9 mouse cellular contexts compared by ENCODE assay signal in genomic region chr9:15045084-15045669, GRCm38 (mm10). TPM values are rescaled to one million over a fixed set of nuclear protein-coding genes. Genes with fewer than 3 reads are reported as not detected.
DNase-seq lines count a peak whose midpoint lies in the region; ATAC-seq and TF ChIP-seq lines count a peak whose summit lies in the region.
"Had no signal": no experiment of that assay in that cellular context is flagged by ENCODE, and none has a peak within 500 bp of the region (broad histone marks: within the 10 kb centered on the region; RNA-seq: fewer than 3 reads in every experiment).

Gene Panx1, minus strand, starts transcription at chr9:15045478.

- TF ChIP-seq EP300 in liver, embryonic 14.5 days (IDR thresholded peaks at IDR 0.05; ENCODE audit: low read depth), result no peak

- H3K4me2 ChIP-seq in heart, embryonic 14.5 days (ENCODE audit: low read length), result peak within 1 kb of the TSS; percentile 92
- peak within 1 kb of the TSS; percentile 90 for H3K4me2 ChIP-seq in kidney, postnatal 0 days (ENCODE audit: low read length)
- peak within 1 kb of the TSS; percentile 56 for H3K4me2 ChIP-seq in liver, embryonic 14.5 days (ENCODE audit: low read depth)
- peak within 1 kb of the TSS; percentile 76 for H3K4me2 ChIP-seq in stomach, embryonic 15.5 days

- no peaks in the 10 kb centered on the region for H3K36me3 ChIP-seq in heart, embryonic 14.5 days (ENCODE audit: control insufficient read depth, insufficient read depth, low read length)
- no peaks in the 10 kb centered on the region for H3K36me3 ChIP-seq in kidney, postnatal 0 days (ENCODE audit: insufficient read depth, low read length)
- H3K36me3 ChIP-seq in liver, embryonic 14.5 days (replicated peaks; ENCODE audit: control insufficient read depth, insufficient read depth, low read depth), result no peaks in the 10 kb centered on the region
- no peaks in the 10 kb centered on the region for H3K36me3 ChIP-seq in stomach, embryonic 15.5 days
- H3K36me3 ChIP-seq: G1E had no signal

- no peaks in the 10 kb centered on the region for H3K9me3 ChIP-seq in heart, embryonic 14.5 days (ENCODE audit: control insufficient read depth, low read length)
- H3K9me3 ChIP-seq in kidney, postnatal 0 days (replicated peaks; ENCODE audit: low read length), result no peaks in the 10 kb centered on the region
- no peaks in the 10 kb centered on the region for H3K9me3 ChIP-seq in liver, embryonic 14.5 days (ENCODE audit: control insufficient read depth, low read length)
- no peaks in the 10 kb centered on the region for H3K9me3 ChIP-seq in stomach, embryonic 15.5 days
- H3K9me3 ChIP-seq: G1E had no signal

- peak; percentile 62 for ATAC-seq in heart, embryonic 14.5 days (ENCODE audit: insufficient number of reproducible peaks, insufficient read depth, low FRiP score, low read depth)
- peak; percentile 81 for ATAC-seq in kidney, postnatal 0 days (replicated peaks; ENCODE audit: low FRiP score, low read depth)
- peak; percentile 64 for ATAC-seq in liver, embryonic 14.5 days (ENCODE audit: insufficient read depth)
- ATAC-seq in stomach, embryonic 15.5 days (ENCODE audit: insufficient read depth, low FRiP score, low read depth), result peak; percentile 81

- H3K27me3 ChIP-seq in heart, embryonic 14.5 days (ENCODE audit: control insufficient read depth, insufficient read depth, low read length), result no peaks in the 10 kb centered on the region
- no peaks in the 10 kb centered on the region for H3K27me3 ChIP-seq in kidney, postnatal 0 days (ENCODE audit: insufficient read depth, low read length)
- H3K27me3 ChIP-seq in liver, embryonic 14.5 days (ENCODE audit: control insufficient read depth, insufficient read depth, low read length), result peaks cover 7% of the 10 kb centered on the region
- H3K27me3 ChIP-seq in stomach, embryonic 15.5 days (replicated peaks), result no peaks in the 10 kb centered on the region

- under 1% methylated on average over 68 of the region's 68 CpGs for WGBS in heart, embryonic 14.5 days
- WGBS in kidney, postnatal 0 days, result under 1% methylated on average over 64 of the region's 68 CpGs
- WGBS in liver, embryonic 14.5 days (ENCODE audit: insufficient replicate concordance), result under 1% methylated on average over 68 of the region's 68 CpGs
- under 1% methylated on average over 67 of the region's 68 CpGs for WGBS in stomach, embryonic 15.5 days

- H3K9ac ChIP-seq in heart, embryonic 14.5 days (ENCODE audit: low read length), result peak within 1 kb of the TSS; percentile 84
- peak within 1 kb of the TSS; percentile 86 for H3K9ac ChIP-seq in kidney, postnatal 0 days (ENCODE audit: low read depth, low read length)
- peak within 1 kb of the TSS; percentile 50 for H3K9ac ChIP-seq in liver, embryonic 14.5 days (replicated peaks)
- H3K9ac ChIP-seq in stomach, embryonic 15.5 days, result peak within 1 kb of the TSS; percentile 69

- no peaks in the 10 kb centered on the region for H3K4me1 ChIP-seq in embryonic fibroblast, embryonic 13.5 days (ENCODE audit: control insufficient read depth, insufficient read depth, low read length)
- peaks cover 6 to 15% of the 10 kb centered on the region in 2 experiments; a peak in 3 of 4 replicates for H3K4me1 ChIP-seq in heart, embryonic 14.5 days (ENCODE audit: control insufficient read depth in 2 of 2, insufficient read depth in 2 of 2, low read length in 2 of 2)
- peaks cover 5% of the 10 kb centered on the region; the same call in 1 of the 2 replicates for H3K4me1 ChIP-seq in kidney, postnatal 0 days (replicated peaks; ENCODE audit: insufficient read depth, low read length)
- H3K4me1 ChIP-seq in liver, embryonic 14.5 days (replicated peaks; ENCODE audit: control insufficient read depth in 2 of 2, insufficient read depth in 2 of 2, low read length in 1 of 2), result peaks cover 0 to 4% of the 10 kb centered on the region in 2 experiments; a peak in 2 of 4 replicates
- H3K4me1 ChIP-seq in stomach, embryonic 15.5 days, result peaks cover 11% of the 10 kb centered on the region; the same call in 1 of the 2 replicates

- no peak for TF ChIP-seq CTCF in embryonic fibroblast, embryonic 13.5 days (IDR thresholded peaks at IDR 0.05; ENCODE audit: borderline replicate concordance, insufficient read depth, low read length)
- TF ChIP-seq CTCF in kidney, postnatal 0 days (IDR thresholded peaks at IDR 0.05; ENCODE audit: low read depth), result no peak
- no peak for TF ChIP-seq CTCF in liver, embryonic 14.5 days (IDR thresholded peaks at IDR 0.05; ENCODE audit: low read depth)

- TF ChIP-seq POLR2A in embryonic fibroblast, embryonic 13.5 days (IDR thresholded peaks at IDR 0.05; ENCODE audit: low read depth, low read length), result no peak; the same call in 1 of the 2 replicates

- DNase-seq in cerebellum, postnatal 10 days, result peak; percentile 79 to 85
- DNase-seq in cerebellum, adult 9-11 months, result no peak
- peak; percentile 88 for DNase-seq in kidney, postnatal 0 days (ENCODE audit: low spot score)
- no peak for DNase-seq in liver, embryonic 14.5 days (ENCODE audit: low read depth in 3 of 3, low spot score in 3 of 3)
- peak; percentile 83 for DNase-seq in neural tube, embryonic 10.5 days (ENCODE audit: extremely low spot score, low spot score)

- H3K27ac ChIP-seq in embryonic fibroblast, embryonic 13.5 days (ENCODE audit: insufficient read depth, low read length), result peak within 1 kb of the TSS; percentile 4; the same call in 1 of the 2 replicates
- H3K27ac ChIP-seq in heart, embryonic 14.5 days (replicated peaks in 1 of 2; ENCODE audit: control insufficient read depth in 1 of 2, insufficient read depth in 1 of 2, low read depth in 2 of 2, low read length in 2 of 2), result peak within 1 kb of the TSS; percentile 62 to 74
- H3K27ac ChIP-seq in kidney, postnatal 0 days, result peak within 1 kb of the TSS; percentile 73
- H3K27ac ChIP-seq in liver, embryonic 14.5 days, result no peak within 1 kb of the TSS
- H3K27ac ChIP-seq in stomach, embryonic 15.5 days, result peak within 1 kb of the TSS; percentile 92

- peak within 1 kb of the TSS; percentile 91 for H3K4me3 ChIP-seq in embryonic fibroblast, embryonic 13.5 days (ENCODE audit: insufficient read depth, low read length)
- H3K4me3 ChIP-seq in heart, embryonic 14.5 days (ENCODE audit: control insufficient read depth in 1 of 2, insufficient read depth in 1 of 2, low read depth in 1 of 2, low read length in 2 of 2), result peak within 1 kb of the TSS; percentile 84 to 89
- peak within 1 kb of the TSS; percentile 77 for H3K4me3 ChIP-seq in kidney, postnatal 0 days (replicated peaks; ENCODE audit: low read depth, low read length)
- H3K4me3 ChIP-seq in liver, embryonic 14.5 days (ENCODE audit: insufficient read depth in 1 of 2, low read depth in 2 of 2, low read length in 2 of 2), result peak within 1 kb of the TSS; percentile 43 to 63
- peak within 1 kb of the TSS; percentile 86 for H3K4me3 ChIP-seq in stomach, embryonic 15.5 days (replicated peaks)

RNA-seq across cellular contexts. Expression of gene Panx1, which starts in this region (rescaled TPM):
- 21.1 and 24.2 TPM in 2 replicates for polyA plus RNA-seq in embryonic fibroblast, embryonic 13.5 days (2011; ENCODE audit: insufficient read length, low read depth, missing spikeins)
- 24.9 and 26.1 TPM in 2 replicates for polyA plus RNA-seq in heart, embryonic 14.5 days (2014; fragmentation: Nextera tagmentation; extraction: Ambion mirVana)
- 29.9 and 37.3 TPM in 2 replicates for polyA plus RNA-seq in kidney, postnatal 0 days (2015; fragmentation: Nextera tagmentation; extraction: Ambion mirVana)
- polyA plus RNA-seq in liver, embryonic 14.5 days (2012; rRNA removed), result 0.92 and 2.8 TPM in 2 replicates
- 4.6 and 4.7 TPM in 2 replicates for polyA plus RNA-seq in liver, embryonic 14.5 days (2014; fragmentation: Nextera tagmentation; extraction: Ambion mirVana)
- polyA plus RNA-seq in stomach, embryonic 15.5 days (2015; fragmentation: Nextera tagmentation; extraction: Ambion mirVana), result 39.7 and 41.5 TPM in 2 replicates
- polyA plus RNA-seq: G1E had no signal

Comparison
In these comparisons a context has a peak if more than half of its experiments do, and no peak if none do; other contexts are left out.
1. DNase-seq: peak in cerebellum, postnatal 10 days (2 of 2), kidney, postnatal 0 days (single experiment) and neural tube, embryonic 10.5 days (single experiment); none in cerebellum, adult 9-11 months (single experiment) and liver, embryonic 14.5 days (0 of 3).
2. Peak in every context shown above with its lines, with median percentiles within 50 percentile points of each other: H3K4me3 ChIP-seq, ATAC-seq, H3K4me2 ChIP-seq and H3K9ac ChIP-seq.